Mouse (Mus musculus) left cerebral cortex, adult 2 months (tissue): ENCODE results near the gene P3h2. TPM values are rescaled to one million over a fixed set of nuclear protein-coding genes. Genes with fewer than 3 reads are reported as not detected.

Source experiments
- DNase-seq, 2 experiments: peaks; one replicate each; pipeline ENCODE4 v3.0.0; 2021 to 2022; ENCODE audit warnings: low spot score in 2 of 2, mixed read lengths in 1 of 2; ENCODE audit errors: extremely low spot score in 1 of 2
- H3K27ac ChIP-seq: fragments of 200-600 bp; 2 replicates; pipeline ENCODE4 v1.8.1; 2022
- H3K4me3 ChIP-seq: fragments of 200-600 bp; 2 replicates; pipeline ENCODE4 v1.8.1; 2022
- CTCF ChIP-seq: fragments of 200-600 bp; IDR thresholded peaks from 2 replicates; pipeline ENCODE4 v1.8.1; 2022; ENCODE audit warnings: antibody characterized with exemption, mild to moderate bottlenecking, moderate library complexity
- intact Hi-C: fragments of 180-260 bp; cut with DNase I; formaldehyde crosslinking; loops from one replicate; pipeline ENCODE4 v1.15.1; 2025
- total RNA-seq, 2 experiments: library from RNA; stranded (reverse); gene quantifications; 2 replicates each; pipeline ENCODE4 v1.2.3; 2021

The P3h2 gene
- total RNA-seq, 2 experiments from 2014 or later, result 3.7 TPM

DNA sequence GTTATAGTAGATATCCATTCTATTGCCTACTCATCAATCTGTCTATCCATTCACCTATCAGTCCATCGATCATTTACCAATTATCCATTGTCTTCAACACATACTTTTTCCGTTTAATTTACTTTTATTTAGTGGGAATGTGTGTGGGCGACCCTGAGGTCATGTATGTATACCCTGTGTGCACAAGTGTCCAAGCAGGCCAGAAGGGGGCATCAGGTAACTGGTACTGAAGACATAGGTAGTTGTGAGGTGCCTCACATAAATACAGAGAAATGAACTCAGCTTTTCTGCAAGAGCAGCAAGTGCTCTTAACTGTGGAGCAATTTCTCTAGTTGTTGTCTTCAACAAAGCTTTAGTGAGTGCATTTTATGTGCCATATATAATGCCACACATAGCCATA is 79.2 kb downstream of the P3h2 start:
- TF ChIP-seq CTCF, result no peak
- Histone ChIP-seq H3K4me3 (no peak overlapping the region), H3K27ac (no peak overlapping the region)
- intact Hi-C loops, result no loop called here
- DNase-seq, result no peak

DNA sequence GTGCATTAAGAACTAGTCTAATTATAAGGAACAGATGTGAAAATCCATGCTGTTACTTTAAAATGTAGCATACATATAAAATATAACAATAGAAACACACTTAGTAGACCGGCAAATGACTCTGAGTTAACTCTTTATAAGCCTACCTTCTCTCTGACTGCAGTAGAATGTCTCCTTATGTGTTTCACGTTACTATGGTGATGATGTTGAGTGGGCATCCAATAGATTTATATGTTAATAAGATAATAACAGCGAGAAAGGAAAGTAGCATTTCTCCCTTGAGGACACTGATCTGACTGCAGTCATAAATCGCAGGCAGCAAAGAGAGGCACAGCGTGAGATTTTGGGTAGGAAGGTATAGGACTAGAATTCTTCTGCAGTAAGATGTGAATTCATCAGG is 81.0 kb downstream of the P3h2 start:
- no peak overlapping the region for H3K27ac ChIP-seq
- DNase-seq, result no peak

DNA sequence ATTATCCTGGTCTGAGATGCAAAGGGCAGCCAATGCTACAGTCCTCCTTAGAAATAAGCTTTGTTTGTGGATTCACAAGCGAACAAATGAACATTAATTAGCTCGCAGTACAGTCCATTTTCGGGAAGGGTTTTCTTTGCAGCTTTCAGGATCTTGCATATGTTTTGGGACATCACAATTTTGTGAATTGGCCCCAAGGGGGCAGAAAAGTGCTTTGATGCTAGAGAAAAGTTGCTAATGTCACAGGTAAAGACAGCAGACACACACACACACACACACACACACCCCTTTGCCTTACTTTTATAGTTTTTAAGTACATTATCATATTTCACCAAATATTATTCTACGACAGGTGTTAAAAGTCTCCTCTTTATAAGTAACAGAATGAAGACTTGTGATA is 82.2 kb downstream of the P3h2 start:
- TF ChIP-seq CTCF, result peak; percentile 29
- Histone ChIP-seq H3K4me3 (no peak overlapping the region), H3K27ac (no peak overlapping the region)
- DNase-seq, result no peak
- intact Hi-C loops, result loop anchor here (1.0 to 5.0 kb wide), 2 partner anchors 84 to 176 kb away; partner anchors contain the start of gene P3h2

More for the DNA sequence above, 81.0 kb downstream of the P3h2 start:
- H3K4me3 ChIP-seq, result no peak overlapping the region
- TF ChIP-seq CTCF, result no peak
- intact Hi-C loops, result loop anchor here (5.0 kb wide), 1 partner anchor 83 kb away; the partner anchor contains the start of gene P3h2

DNA sequence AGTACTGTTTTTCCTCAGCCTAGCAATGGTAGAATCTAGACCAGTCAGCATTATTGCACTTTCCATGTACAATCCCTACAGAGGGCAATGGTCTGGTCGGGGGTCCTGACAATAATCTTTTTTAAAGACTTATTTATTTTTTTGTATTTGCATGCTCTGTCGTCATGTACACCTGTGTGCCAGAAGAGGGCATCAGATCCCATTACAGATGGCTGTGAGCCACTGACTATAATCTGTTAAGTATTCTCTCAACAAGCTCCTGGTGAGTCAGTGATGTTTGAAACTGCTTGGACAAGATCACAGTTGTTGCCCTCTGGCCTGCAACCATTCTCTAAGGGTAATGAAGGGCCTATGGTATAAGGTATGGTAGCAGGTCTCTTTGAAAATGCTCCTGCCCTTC is 83.8 kb downstream of the P3h2 start:
- H3K27ac ChIP-seq, result no peak overlapping the region
- TF ChIP-seq CTCF, result peak; percentile 34
- intact Hi-C loops, result loop anchor here (5.0 kb wide), 1 partner anchor 86 kb away; the partner anchor contains the start of gene P3h2
- no peak for DNase-seq
- no peak overlapping the region for H3K4me3 ChIP-seq

DNA sequence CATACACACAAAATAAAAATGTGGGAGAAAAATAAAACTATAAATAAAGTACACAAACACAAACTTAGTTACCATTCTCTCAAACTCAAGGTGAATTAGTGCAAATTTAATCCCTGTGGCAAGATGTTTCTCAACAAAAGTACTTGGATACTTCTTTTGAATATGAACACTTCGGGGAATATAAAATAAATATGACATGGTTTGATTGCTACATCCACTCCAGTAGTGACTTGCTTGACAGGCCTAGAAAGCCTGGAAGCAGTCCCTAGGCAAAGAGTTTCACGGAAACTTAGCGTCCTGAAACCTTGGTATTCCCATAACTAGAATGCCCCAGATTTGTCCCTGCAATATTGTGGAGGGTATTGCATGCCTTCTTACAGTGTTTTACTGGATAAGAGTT is 99.8 kb downstream of the P3h2 start:
- no peak overlapping the region for H3K4me3 ChIP-seq
- no peak overlapping the region for H3K27ac ChIP-seq
- intact Hi-C loops, result no loop called here
- DNase-seq, result no peak
- TF ChIP-seq CTCF, result no peak

DNA sequence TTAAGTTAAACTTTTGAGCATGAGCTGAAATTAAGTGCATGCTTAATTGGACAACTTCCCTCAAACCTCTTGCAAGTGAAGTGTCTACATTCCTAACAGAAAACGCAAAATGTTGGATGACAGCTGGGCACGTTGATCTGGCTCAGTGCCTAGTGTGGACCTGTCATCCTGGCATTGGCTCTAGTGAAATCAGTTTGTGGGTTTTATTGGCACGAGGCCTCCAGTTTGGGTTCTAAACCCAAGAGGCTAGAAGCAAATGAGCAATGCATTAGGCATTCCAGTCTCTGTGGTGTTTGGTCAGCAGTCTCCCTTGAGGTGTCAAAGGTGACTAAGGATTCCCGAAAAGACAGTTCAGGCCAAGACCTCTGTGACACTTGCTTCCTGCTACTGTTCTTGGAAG is 102.3 kb downstream of the P3h2 start:
- DNase-seq, result peak in 1 of 2 experiments; percentile 13
- H3K27ac ChIP-seq, result no peak overlapping the region
- no peak overlapping the region for H3K4me3 ChIP-seq
- intact Hi-C loops, result no loop called here
- TF ChIP-seq CTCF, result no peak

DNA sequence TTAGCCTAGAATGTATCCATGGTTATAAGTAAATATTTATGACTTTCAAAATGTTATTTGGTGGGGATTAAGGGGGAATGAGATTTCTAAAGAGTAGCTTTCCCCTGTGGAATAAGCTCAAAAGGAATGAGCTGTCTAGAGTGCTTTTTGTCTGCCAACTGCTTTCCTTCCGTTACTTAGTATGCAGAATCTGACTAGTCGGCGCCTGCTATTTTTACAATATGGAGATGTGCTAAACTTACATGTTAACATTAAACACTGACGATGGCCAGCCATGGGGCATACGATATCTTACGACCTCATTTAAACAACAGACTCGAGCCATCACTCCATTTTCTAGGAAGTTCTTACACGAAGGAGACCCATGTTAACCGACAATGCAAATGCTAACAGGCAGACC is 102.7 kb downstream of the P3h2 start:
- Histone ChIP-seq H3K4me3 (no peak overlapping the region), H3K27ac (no peak overlapping the region)
- no peak for TF ChIP-seq CTCF
- DNase-seq, result no peak
- intact Hi-C loops, result no loop called here

DNA sequence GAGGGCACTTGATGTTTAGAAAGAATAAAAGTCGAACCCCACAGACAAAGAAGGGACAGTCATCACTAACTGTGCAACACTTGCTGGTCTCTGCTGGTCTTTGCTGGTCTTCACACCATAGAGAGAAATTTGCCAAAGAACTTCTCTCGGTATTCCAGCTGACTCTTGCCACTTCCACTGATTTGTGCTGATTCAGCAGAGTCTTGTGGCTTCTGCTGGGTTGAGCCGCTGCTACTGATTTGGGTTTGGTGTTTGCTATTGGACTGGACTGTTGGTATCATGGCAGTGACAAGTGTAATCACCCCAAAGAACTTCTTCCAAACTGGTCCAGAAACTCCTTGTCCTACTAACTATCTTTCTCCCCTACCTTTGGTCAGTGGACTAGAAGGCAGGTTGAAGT is 111.0 kb downstream of the P3h2 start:
- Histone ChIP-seq H3K27ac (no peak overlapping the region), H3K4me3 (no peak overlapping the region)
- no peak for TF ChIP-seq CTCF
- intact Hi-C loops, result no loop called here
- DNase-seq, result no peak

DNA sequence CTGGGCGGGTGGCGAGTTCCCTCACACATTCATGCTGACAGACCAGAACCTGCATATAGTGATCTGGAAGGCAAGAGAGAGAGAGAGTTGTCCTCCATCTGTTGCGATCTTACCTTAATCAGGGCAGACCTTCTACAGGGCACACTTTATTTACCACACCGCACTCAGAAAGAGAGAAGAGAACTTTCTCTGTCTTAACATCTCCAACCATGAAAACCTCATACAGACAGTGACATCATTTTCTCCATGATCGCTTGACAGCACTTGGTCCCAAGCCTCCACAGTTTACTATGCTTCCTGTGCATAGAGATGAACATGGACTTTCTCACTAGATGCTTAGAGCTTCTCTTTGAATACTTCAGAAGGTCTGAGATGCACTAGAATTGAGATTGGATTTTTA is 118.4 kb downstream of the P3h2 start:
- DNase-seq, result no peak
- intact Hi-C loops, result no loop called here
- no peak for TF ChIP-seq CTCF
- Histone ChIP-seq H3K4me3 (no peak overlapping the region), H3K27ac (no peak overlapping the region)

DNA sequence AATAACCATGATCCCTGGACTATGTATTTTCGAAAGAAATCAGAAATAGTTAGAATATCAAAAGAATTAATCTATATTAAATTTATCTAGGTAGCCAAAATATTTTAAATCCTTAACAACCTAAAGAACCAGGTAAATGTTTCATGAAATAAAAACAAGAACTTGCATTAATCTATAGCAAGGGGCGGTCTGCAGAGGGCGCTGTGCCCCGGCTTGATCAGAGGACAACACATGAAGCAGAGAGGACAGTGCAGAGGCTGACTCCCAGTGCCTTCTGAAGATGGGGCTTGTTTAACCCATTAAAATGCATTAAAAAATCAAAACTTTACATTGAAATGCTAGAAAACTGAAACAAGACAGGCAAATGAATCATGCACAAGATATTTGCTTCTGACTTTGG is 121.9 kb downstream of the P3h2 start:
- intact Hi-C loops, result loop anchor here (5.0 kb wide), 1 partner anchor 119 kb away; no protein-coding TSS in a partner anchor
- no peak overlapping the region for H3K4me3 ChIP-seq
- DNase-seq, result no peak
- no peak overlapping the region for H3K27ac ChIP-seq
- peak; percentile 60 for TF ChIP-seq CTCF

DNA sequence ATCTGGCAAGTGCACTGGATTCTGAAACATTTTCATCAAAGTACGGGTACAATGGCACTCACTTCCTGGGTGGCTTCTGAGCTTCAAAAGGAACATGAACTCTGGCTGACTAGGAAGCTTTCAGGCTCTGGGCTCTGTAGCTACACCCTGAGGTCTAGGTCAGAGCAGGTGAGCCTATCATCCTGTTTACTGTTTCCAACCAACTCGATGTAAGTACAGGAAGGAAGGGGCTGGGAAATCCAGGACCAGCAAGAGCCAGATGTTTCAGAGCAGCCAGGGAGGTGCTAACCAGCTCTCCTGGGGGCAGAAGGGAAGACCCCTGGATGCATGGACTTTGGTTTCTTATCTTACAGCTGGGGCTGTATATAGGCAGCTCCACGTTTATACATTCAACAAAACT is 126.5 kb downstream of the P3h2 start:
- H3K27ac ChIP-seq, result no peak overlapping the region
- no peak overlapping the region for H3K4me3 ChIP-seq
- intact Hi-C loops, result no loop called here
- TF ChIP-seq CTCF, result no peak
- DNase-seq, result no peak

DNA sequence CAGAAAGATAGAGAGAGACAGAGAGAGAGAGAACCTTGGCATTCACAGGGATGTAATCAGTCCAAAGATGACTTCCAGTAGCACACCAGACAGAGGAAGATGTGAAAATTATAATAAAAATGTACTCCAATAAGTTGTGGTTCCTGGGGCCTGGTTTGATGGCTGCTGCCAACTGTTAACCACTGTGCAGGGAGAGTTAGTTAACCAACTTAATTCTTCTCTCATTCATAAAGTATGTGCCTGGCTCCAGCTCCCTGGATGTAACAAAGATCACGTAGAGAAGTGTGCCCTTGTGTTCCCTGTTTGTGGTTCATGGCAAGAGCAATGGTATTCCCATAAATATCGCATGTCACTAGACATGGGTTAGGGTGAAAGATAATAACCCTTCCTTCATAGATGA is 128.4 kb downstream of the P3h2 start:
- H3K27ac ChIP-seq, result no peak overlapping the region
- no peak overlapping the region for H3K4me3 ChIP-seq
- no peak for DNase-seq
- TF ChIP-seq CTCF, result no peak
- intact Hi-C loops, result no loop called here

DNA sequence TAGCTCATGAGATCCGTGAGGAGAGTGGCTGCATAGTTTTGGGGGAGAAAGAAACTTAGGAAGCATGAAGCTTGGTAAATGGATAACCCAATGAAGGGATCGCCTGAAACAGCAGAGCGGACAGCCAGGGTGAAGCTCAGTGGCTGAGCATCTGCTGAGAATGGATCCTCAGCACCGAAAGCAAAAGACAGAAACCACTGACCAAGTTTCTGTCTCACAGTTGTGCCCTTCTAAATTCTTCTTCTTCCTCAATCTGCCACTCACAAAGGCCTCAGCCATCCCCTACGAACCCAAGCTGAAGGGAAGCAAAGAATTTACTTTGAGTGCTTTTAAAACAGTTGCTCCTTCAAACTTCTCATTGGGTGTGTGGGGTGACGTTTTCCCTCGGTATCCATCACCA is 134.3 kb downstream of the P3h2 start:
- no peak for DNase-seq
- H3K4me3 ChIP-seq, result no peak overlapping the region
- no peak for TF ChIP-seq CTCF
- H3K27ac ChIP-seq, result no peak overlapping the region
- intact Hi-C loops, result no loop called here
